Mouse (Mus musculus): ENCODE measurements at regions not wholly inside any gene's neighbourhood (a gene's known extent, or its start where the extent isn't known, plus 50 kb on each side); places are given as distances from the start of the nearest gene placed in this dataset.

GRCm38 (mm10) chr4:4686920-4687319 is 106.2 kb downstream of the Impad1 start:
- TF ChIP-seq CTCF (IDR thresholded peaks at IDR 0.05) (no peak), EP300 (IDR thresholded peaks at IDR 0.05) (no peak)
